Mouse (Mus musculus) hindbrain, embryonic 16.5 days (tissue): ENCODE data around the gene Nkain4. TPM values are rescaled to one million over a fixed set of nuclear protein-coding genes. Genes with fewer than 3 reads are reported as not detected.

Experiments used
- ATAC-seq: fragments of 200-750 bp; cut with Nextera tagmentation; 2 replicates; pipeline ENCODE4 v1.8.0; 2017; ENCODE audit warnings: moderate TSS enrichment, moderate library complexity
- H3K27ac ChIP-seq: fragments of 300-500 bp; sonication (generic); 2 replicates; pipeline ENCODE4 v1.5.1; 2014; ENCODE audit warnings: low read depth, mild to moderate bottlenecking, control low read depth, low read length, moderate library complexity
- H3K27me3 ChIP-seq: fragments of 300-500 bp; sonication (generic); replicated peaks from 2 replicates; pipeline ENCODE4 v1.6.1; 2014; ENCODE audit warnings: low read length; ENCODE audit not compliant: control insufficient read depth, insufficient read depth
- H3K36me3 ChIP-seq: fragments of 300-500 bp; sonication (generic); 2 replicates; pipeline ENCODE4 v1.6.1; 2014; ENCODE audit warnings: mild to moderate bottlenecking, low read length, moderate library complexity, mixed read lengths; ENCODE audit not compliant: control insufficient read depth, insufficient read depth
- H3K4me1 ChIP-seq: fragments of 300-500 bp; sonication (generic); 2 replicates; pipeline ENCODE4 v1.6.1; 2014; ENCODE audit warnings: low read depth, low read length; ENCODE audit not compliant: control insufficient read depth, insufficient read depth
- H3K4me2 ChIP-seq: fragments of 300-500 bp; sonication (generic); 2 replicates; pipeline ENCODE4 v1.6.1; 2014; ENCODE audit warnings: mild to moderate bottlenecking, low read length, control low read depth, moderate library complexity
- H3K4me3 ChIP-seq: fragments of 300-500 bp; sonication (generic); 2 replicates; pipeline ENCODE4 v1.5.1; 2014; ENCODE audit warnings: mild to moderate bottlenecking, low read length, control low read depth, moderate library complexity
- H3K9ac ChIP-seq: fragments of 300-500 bp; sonication (generic); 2 replicates; pipeline ENCODE4 v1.6.1; 2014; ENCODE audit warnings: low read depth, mild to moderate bottlenecking, control low read depth, low read length, moderate library complexity
- H3K9me3 ChIP-seq: fragments of 300-500 bp; sonication (generic); 2 replicates; pipeline ENCODE4 v1.6.1; 2014; ENCODE audit warnings: mild to moderate bottlenecking, low read length, moderate library complexity; ENCODE audit not compliant: control insufficient read depth
- WGBS: fragments of 180-500 bp; shearing (Covaris S2); extraction: QIAGEN DNeasy Blood & Tissue Kit; methylation state at CpG from one replicate; pipeline ENCODE4 v1.1.7; 2014; 5-methylcytosine and 5-hydroxymethylcytosine counted together
- polyA plus RNA-seq: library from polyadenylated mRNA; unstranded; fragments of >200 nt; fragmentation: Nextera tagmentation; extraction: Ambion mirVana; gene quantifications from 2 replicates; pipeline ENCODE4 v1.2.1, GENCODE M21; 2015

Gene Nkain4
- polyA plus RNA-seq, 1 experiment from 2014 or later: 106 TPM

DNA sequence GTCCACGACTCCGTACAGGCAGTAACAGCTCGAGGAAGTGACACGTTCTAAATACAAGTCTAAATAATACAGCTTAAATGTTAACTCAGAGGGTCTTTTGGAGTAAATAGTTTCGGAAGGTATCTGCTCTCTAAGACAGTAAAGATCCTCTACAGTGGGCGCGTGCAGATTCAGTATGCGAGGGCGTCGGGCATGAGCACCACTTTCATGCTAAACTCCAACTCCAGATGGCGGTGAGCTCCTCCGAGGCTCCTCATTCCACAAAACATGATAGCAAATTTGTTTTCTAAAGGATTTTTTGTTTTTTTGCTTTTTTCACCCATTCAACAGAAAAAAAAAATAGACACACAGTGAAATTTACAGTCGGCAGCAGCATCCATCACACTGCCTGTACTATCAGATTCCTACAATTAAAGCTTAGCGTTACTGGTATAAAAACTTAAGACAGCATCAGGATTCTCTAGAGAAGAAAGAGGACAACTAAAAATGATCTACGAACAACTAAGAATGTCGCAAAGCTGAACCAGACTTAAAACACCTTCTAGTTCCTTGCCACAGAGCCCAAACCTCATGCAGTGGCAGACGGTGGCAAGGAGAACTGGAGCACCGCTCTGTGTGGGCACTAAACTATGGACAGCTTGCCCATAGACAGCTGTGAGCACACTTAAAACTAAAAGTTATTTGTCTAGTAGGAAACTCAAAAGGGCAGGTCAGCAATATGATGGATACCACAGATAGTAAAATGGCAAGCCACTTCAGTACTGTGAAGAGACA is 49.9 kb downstream of the Nkain4 start:
- ATAC-seq: no peak
- no peaks in the 10 kb centered on the region for H3K27me3 ChIP-seq
- no peak overlapping the region for H3K9ac ChIP-seq
- H3K27ac ChIP-seq: no peak overlapping the region
- H3K9me3 ChIP-seq: no peaks in the 10 kb centered on the region
- WGBS: 92% methylated on average over 18 of the region's 18 CpGs
- no peaks in the 10 kb centered on the region for H3K4me1 ChIP-seq
- H3K36me3 ChIP-seq: peaks cover 5% of the 10 kb centered on the region; the same call in 1 of the 2 replicates
- no peak overlapping the region for H3K4me2 ChIP-seq
- H3K4me3 ChIP-seq: no peak overlapping the region

DNA sequence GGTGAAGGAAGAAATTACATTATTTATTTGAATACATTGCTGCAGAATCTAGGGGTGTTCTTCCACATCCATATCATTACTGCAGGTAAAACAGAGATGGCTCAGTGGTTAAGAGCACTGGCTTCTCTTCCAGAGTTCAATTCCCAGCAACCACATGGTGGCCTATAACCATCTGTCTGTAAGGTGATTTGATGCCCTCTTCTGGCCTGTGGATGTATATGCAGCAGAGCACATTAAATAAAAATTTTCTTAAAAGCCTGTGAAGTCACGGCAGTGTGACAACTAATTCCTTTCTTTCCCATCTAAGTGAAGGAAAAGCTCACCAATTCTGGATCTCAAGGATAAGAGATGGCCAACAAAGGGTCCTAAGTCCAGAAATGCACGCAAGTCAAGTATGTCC is 52.4 kb downstream of the Nkain4 start:
- H3K27ac ChIP-seq: no peak overlapping the region
- no peaks in the 10 kb centered on the region for H3K27me3 ChIP-seq
- peaks cover 4% of the 10 kb centered on the region for H3K4me1 ChIP-seq
- no peak for ATAC-seq
- H3K36me3 ChIP-seq: peaks cover 5% of the 10 kb centered on the region; the same call in 1 of the 2 replicates
- no peaks in the 10 kb centered on the region for H3K9me3 ChIP-seq
- no peak overlapping the region for H3K4me2 ChIP-seq
- no peak overlapping the region for H3K4me3 ChIP-seq
- H3K9ac ChIP-seq: no peak overlapping the region
- WGBS: 36% methylated on average over 2 of the region's 2 CpGs

DNA sequence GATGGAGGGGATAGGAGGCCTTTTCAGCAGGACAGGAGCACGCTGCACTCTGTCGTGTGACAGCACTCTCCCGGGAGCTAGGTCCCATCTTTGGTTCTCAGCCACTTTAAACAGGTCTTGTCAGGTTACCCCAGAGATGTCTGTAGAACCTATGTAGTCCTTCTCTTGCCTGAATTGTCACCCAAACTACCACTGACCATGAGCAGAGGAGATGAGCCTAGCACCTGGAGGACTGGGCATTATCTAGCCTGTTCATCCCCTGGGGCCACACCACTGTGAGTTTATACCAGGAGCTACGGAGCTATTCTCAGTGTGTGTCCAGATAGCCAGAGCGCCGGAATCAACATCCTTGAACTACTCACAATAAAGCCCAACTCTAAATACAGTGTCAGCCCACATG is 56.6 kb downstream of the Nkain4 start:
- no peaks in the 10 kb centered on the region for H3K36me3 ChIP-seq
- no peaks in the 10 kb centered on the region for H3K9me3 ChIP-seq
- no peak overlapping the region for H3K9ac ChIP-seq
- no peaks in the 10 kb centered on the region for H3K27me3 ChIP-seq
- 53% methylated on average over 6 of the region's 6 CpGs for WGBS
- H3K27ac ChIP-seq: peak overlapping the region; percentile 70; the same call in 1 of the 2 replicates
- no peak overlapping the region for H3K4me3 ChIP-seq
- no peak for ATAC-seq
- H3K4me2 ChIP-seq: no peak overlapping the region
- H3K4me1 ChIP-seq: peaks cover 23% of the 10 kb centered on the region

DNA sequence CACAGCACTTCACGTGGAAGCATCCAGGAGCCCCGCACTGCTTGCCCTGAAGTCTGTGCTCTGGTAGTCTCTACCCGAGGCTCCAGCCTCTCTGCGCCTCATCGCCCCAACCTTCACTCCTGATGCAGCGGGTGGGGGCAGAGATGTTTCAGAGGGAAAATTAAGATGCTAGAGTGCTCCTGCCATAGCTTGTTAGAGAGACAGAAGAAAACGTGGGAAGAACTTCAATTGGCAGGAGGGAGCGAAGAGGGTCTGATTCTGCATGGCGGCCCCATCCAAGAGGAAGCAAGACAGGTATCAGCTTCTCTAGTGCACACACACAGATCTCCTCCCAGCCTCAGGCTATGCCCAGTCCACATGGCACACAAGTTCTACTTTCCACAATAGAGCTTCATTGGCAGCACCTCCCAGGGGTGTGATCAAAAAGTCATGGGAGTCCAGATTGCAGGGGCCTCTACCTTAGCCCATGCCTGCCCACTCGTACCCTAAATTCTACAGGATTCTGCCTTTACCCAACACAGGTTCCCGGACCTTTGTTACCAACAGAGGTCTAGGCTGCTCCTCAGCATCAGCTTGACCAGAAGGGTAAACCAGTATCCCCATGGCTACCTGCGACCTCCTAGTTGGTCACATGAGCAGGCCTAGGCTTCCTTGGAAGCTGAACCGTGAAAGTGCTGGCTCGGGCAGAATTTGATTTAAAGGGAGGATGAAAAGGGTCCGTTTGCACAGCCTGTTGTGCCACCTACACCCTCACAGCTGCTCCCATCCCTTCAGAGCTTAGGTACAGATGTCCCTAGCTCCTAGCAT is 57.5 kb downstream of the Nkain4 start:
- H3K4me2 ChIP-seq: no peak overlapping the region
- peaks cover 23% of the 10 kb centered on the region for H3K4me1 ChIP-seq

DNA sequence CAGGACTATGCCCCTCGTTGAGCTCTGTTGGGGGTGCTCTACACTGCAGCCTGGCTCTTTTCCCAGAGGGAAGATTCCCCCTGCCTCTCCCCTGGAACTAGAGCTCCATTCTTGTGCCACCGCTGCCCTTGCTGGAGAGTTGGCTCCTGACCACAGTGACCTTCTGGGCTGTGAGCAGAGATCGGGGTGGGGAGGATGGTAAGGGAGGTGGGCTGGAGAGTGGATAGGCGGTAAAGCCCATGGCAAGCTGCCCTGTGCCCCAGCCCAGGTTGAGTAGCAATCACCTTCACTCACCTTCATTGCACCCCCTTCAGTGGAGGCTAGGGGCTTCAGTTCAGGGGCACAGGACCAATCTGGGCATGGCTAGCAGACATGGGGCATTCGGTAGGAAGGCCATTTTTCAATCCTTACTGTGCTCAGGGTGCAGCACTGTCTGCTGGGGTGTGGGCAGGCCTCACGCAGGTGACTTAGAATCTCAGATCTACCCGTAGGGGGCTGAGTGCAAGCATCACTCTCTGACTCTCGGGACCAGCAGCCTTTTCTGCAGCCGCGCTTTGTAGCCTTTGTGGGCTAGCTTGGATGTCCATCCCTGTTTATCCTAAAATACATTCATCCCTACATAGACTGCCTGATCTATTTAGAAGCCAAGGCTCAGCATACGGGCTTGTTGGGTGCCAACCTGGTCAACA is 58.5 kb downstream of the Nkain4 start:
- Histone ChIP-seq H3K4me1 (peaks cover 26% of the 10 kb centered on the region), H3K4me2 (peak overlapping the region; percentile 61), H3K9me3 (no peaks in the 10 kb centered on the region), H3K27me3 (0 out of 2 replicates have a peak, but pooled peaks cover 4% of the 10 kb centered on the region), H3K36me3 (no peaks in the 10 kb centered on the region), H3K4me3 (peak overlapping the region; percentile 77), H3K27ac (peak overlapping the region; percentile 70), H3K9ac (peak overlapping the region; percentile 96)
- 59% methylated on average over 11 of the region's 11 CpGs for WGBS
- ATAC-seq: no peak

More for the DNA sequence above, 57.5 kb downstream of the Nkain4 start:
- Histone ChIP-seq H3K9me3 (no peaks in the 10 kb centered on the region), H3K9ac (peak overlapping the region; percentile 20; the same call in 1 of the 2 replicates), H3K4me3 (no peak overlapping the region), H3K27ac (peak overlapping the region; percentile 70), H3K27me3 (0 out of 2 replicates have a peak, but pooled peaks cover under 1% of the 10 kb centered on the region), H3K36me3 (no peaks in the 10 kb centered on the region)
- 57% methylated on average over 15 of the region's 15 CpGs for WGBS
- no peak for ATAC-seq

DNA sequence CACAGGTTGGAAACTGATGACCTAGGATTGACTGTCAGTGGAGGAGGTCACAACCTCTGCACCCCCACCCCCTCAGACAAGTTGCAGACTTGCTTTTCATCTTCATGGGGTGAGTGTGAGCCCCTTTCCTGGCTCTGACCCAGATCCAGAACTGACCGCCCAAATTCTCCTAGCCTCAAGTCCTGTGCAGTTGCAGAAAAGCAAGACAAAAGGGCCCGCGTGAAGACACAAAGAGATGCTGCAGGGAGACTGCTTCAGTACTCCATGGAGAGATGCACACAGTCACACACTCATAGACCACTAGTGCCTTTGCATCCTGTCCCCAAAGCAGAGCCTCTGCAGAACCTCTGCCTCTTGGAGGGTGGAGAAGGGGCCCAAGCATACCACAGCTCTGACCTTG is 59.2 kb downstream of the Nkain4 start:
- Histone ChIP-seq H3K9me3 (no peaks in the 10 kb centered on the region), H3K27me3 (0 out of 2 replicates have a peak, but pooled peaks cover 4% of the 10 kb centered on the region), H3K27ac (peak overlapping the region; percentile 70), H3K4me1 (peaks cover 27% of the 10 kb centered on the region), H3K4me3 (peak overlapping the region; percentile 77), H3K4me2 (peak overlapping the region; percentile 61), H3K36me3 (no peaks in the 10 kb centered on the region), H3K9ac (peak overlapping the region; percentile 96)
- ATAC-seq: no peak
- 38% methylated on average over 3 of the region's 3 CpGs for WGBS

DNA sequence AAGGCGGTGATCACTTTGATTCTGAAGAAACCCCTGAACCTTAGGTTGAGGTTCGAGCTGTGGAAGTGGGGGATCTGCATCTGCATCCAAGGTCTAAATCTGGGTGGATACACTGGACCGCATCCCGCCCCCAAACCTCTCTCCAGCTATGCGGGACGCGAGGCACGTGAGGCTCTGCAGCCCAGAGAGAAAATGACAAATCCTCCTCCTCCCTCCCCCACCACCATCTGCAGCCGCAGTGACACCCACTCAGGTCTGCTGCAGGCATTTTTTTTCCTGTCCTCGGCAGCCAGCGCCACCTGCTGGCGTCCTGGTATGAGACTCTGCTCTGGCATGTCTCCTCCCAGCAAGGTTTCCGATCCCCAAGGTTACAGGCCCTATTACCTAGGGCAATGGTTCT is 59.8 kb downstream of the Nkain4 start:
- H3K9ac ChIP-seq: peak overlapping the region; percentile 96
- no peaks in the 10 kb centered on the region for H3K36me3 ChIP-seq
- H3K4me3 ChIP-seq: peak overlapping the region; percentile 77
- under 1% methylated on average over 13 of the region's 13 CpGs for WGBS
- H3K4me2 ChIP-seq: peak overlapping the region; percentile 61
- H3K9me3 ChIP-seq: no peaks in the 10 kb centered on the region
- ATAC-seq: peak; percentile 60
- H3K4me1 ChIP-seq: peaks cover 29% of the 10 kb centered on the region
- peak overlapping the region; percentile 98 for H3K27ac ChIP-seq
- H3K27me3 ChIP-seq: 0 out of 2 replicates have a peak, but pooled peaks cover 4% of the 10 kb centered on the region

DNA sequence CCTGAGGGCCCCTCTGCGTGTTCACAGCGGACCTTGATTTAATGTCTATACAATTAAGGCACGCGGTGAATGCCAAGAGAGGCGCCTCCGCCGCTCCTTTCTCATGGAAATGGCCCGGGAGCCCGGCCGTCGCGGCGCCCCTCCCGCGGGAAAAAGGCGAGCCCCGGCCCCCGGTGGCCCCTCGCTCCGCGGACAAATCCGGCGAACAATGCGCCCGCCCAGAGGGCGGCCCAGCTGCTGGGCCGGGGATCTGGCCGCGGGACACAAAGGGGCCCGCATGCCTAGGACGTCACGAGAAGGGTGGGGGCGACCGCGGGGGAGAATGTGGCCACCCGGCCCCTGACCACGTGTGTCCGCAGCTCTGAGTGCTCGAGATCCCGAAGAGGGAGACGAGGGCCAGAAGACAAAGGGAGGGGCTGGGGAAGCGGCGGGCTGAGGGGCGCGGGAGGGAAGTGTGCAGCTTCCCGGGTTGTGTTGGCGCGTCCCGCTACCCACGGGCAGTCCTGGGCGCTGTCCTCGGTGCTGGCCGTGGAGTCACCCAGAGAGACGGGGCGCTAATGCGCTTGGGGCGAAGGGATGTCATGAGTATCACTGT is 60.4 kb downstream of the Nkain4 start:
- peak overlapping the region; percentile 61 for H3K4me2 ChIP-seq
- peaks cover 35% of the 10 kb centered on the region for H3K4me1 ChIP-seq
- H3K9me3 ChIP-seq: no peaks in the 10 kb centered on the region
- no peaks in the 10 kb centered on the region for H3K36me3 ChIP-seq
- peak overlapping the region; percentile 96 for H3K9ac ChIP-seq
- 0 out of 2 replicates have a peak, but pooled peaks cover 4% of the 10 kb centered on the region for H3K27me3 ChIP-seq
- peak overlapping the region; percentile 98 for H3K27ac ChIP-seq
- H3K4me3 ChIP-seq: peak overlapping the region; percentile 77
- WGBS: under 1% methylated on average over 55 of the region's 57 CpGs
- ATAC-seq: peak; percentile 9
